Mouse (Mus musculus) right cerebral cortex, adult 2 months (tissue): ENCODE results near the gene Tnk1.

Source experiments
- DNase-seq, 2 experiments: peaks; one replicate each; pipeline ENCODE4 v3.0.0; 2021 to 2022; ENCODE audit warnings: low spot score in 2 of 2

Tnk1 gene

DNA sequence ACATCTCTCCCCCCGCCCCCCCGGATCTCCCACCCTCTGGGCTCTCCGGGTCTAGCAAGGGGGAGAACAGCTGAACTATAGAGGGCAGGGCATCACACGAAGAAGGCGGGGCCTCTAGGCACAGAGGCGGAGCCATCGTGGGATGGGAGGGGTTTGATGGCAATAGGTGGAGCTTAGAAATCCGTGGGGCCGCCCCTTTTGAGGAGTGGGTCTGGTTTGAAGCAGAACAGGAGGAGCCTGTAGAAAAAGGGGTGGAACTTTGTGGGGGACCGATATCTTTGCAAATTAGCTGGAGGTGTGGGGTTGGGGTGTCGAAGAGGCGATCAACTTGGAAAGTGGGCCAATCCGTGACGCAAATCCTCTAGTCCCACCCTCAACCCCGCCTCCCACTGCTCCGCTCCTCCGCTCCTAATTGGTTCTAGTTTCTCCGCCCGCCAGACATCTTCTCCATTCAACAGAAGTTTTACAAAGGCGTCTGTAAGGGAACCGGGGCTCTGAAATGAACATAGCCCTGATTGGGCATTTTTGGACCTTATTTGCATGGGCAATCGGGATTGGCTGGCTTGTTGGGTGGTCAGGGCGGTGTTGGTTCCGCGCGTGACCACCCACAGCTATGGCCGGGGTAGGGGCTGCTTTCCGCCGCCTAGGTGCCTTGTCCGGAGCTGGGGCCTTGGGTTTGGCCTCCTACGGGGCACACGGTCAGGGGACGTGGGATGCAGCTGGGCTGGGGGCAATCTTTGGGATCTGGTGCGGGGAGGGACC is 20.4 kb downstream of the Tnk1 start, which contains the start of gene Tmem256:
Gene Tmem256 (plus strand): TSS at position 563 of the 762 bp plus-strand sequence.
- DNase-seq: peak; percentile 96 to 97

- no peak for DNase-seq
Observed at GRCm38 (mm10) chr11:69837604-69837951, 21.0 kb downstream of the Tnk1 start, which contains the start of gene Nlgn2. TSS of gene Nlgn2 (minus strand) at chr11:69837784.

DNA sequence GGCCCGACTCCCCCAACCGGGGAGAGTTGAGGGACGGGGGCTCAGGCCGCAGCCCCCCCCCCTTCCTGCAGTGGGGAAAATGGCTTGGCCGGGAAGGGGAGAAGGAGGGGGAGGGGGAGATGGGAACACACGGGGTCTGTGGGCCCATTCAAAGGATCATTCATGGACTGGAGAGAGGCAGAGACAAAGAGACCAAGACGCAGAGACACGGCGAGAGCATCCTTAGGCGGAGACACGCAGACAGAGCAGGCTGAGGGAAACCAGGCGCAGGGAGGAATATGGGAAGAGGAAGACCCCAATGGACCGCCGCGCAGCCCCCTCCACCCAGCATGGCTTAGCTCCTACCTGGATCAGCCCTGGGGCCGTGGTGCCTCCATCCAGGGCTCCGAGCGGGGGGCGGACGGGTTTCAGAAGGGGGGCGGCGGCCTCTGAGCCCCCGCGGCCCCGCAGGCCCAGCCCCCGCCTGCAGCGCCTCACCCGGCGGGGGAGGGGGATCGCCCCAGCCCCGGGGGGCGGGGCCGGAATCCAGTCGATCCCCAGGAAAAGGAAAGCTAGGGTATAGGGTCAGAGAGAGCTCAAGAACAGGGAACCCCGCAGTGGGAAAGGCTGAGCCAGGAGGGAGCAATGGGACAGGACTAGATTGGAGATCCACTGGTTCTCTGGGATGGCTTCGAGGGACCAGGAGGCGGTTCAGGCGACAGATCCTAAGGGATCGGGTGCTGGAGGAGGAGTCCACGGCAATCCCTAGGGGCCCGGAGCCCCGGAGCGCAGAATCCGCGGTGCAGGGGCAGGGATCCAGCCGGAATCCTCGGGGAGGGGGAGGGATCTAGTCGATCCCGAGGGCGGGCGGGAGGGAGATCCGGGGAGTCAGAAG is 21.6 kb downstream of the Tnk1 start:
- peak; percentile 48 to 60 for DNase-seq

DNA sequence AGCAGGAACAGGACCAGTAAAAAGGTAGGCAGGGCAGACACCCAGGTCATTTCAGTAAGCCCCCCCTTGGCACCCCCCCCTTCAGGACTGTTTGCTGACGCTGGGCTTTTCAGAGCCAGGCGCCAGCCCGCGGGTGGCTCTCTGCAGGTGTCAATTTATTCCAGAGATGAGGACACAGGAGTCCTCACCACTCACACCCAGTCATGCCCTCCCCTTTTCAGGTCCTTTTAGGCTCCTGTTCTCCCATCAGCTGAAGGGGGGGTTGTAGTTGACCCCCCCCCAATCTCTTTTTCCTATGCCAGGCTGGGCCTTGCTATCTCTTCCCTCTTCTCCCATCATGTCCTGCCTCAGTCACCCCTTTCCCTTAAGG is 22.6 kb downstream of the Tnk1 start:
- no peak for DNase-seq

DNA sequence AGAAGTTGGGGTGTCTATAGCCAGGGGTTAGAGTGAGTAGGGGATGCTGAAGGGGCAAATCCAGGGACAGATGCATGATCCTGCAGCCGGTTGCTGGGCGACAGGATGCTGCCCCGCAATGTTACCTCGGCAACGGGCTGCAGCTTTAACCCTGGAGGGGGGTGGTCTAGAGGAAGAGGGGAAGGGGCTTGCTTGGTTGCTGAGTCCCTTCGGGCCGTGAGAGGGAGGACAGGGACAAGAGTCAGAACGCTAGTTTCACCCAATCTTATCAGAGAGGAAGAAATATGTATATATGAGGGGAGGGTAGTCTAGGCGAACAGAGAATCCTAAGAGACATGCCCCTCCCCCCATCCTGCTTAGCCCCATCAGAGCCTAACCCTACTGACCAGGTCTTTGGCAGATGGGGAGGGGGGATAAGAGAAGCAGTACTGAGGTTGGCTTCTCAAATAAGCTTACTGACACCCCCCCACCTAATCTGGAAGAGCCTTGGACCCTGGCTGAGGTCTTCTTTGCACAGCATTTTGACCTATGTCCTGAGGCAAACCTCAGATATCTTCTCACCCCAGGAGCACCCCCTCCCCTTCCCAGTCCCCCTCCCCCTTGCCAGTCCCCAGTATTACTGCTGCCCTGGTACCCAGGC is 23.1 kb downstream of the Tnk1 start:
- DNase-seq: no peak

DNA sequence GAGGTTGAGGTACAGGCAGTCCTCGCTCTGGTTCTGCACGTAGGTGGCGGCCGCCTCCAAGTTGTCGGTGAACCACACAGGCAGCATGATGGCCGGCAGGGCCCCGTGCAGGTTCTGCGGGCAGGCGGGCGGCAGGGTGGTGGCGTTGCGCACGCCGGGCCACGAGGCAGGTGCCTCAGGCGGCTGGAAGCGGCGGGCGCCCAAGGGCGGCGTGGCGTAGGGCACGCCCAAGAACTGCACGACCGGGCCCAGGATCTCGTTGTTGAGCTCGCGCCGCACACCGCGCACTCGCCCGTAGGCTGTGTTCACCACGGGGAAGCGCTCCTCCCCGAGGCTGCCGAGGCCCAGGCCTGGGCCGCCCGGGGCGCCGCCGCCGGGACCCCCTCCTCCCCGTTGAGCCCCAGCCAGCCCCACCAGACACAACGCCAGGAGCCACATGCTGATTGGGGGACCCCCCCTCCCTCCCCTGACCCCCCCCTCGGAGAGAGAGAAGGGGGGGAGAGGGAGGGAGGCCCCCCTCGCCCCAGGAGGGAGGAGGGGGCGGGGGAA is 24.5 kb downstream of the Tnk1 start:
- DNase-seq: peak; percentile 34

- DNase-seq: no peak
Observed at GRCm38 (mm10) chr11:69833554-69833953, 25.0 kb downstream of the Tnk1 start.

DNA sequence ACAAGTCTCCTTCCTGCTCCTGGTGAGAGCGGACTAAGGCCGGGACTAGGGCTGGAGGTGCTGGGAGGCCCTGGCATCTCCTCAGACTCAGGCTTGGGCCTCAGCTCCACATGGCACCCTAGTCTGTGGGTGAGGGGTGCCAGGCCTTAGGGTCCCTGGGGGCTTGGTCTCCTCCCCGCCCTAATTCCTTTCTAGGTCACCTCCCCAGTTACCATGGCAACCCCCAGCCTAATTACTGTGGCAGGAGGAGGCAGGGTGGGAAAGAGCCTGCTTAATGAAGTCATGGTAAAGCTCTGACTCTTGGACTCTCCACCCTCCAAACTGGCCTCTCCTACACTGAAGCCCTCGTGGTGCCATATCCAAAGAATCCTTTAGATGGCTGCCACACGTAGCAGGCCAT is 29.7 kb downstream of the Tnk1 start:
- no peak for DNase-seq

DNA sequence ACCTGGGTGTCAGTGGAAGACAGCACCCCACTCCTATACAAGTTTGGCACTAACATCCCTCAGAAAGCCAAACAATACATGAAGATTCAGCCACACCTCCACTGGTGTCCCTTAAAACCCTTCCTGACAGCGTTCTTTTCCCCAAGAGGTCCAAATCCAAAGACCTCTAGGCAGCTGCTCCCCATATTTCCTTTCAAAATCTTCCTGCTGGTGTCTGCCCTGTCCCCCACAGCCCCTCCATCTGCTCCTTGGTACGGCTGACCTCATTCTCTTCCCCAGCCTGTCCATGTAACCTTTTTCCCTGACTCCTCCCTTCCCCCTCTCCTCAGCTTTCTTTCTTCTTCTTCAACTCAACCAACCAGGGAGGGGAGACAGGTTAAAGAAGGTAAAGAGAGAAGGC is 35.1 kb downstream of the Tnk1 start:
- DNase-seq: no peak

DNA sequence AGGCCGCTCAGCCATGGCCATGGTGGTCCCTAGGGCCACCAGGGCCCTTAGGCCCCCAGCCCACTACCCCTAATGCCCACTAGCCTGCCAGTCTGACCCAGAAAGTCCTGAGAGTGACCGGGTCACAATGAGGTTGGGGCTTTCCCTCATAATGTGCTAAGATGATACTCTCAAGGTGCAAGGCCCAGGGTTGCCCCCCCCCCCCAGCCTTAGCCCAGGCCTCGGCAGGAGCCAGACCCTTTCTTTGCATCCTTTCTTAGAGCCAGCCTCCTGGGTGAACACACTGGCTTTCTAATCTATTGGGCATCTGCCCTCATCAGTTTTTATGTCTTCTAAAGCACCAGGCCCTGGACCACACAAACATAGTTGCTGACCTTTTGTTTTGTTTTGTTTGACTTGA is 36.5 kb downstream of the Tnk1 start, which contains the start of gene Spem1:
Gene Spem1 (minus strand): TSS at position 101 of the 400 bp plus-strand sequence.
- DNase-seq: no peak

DNA sequence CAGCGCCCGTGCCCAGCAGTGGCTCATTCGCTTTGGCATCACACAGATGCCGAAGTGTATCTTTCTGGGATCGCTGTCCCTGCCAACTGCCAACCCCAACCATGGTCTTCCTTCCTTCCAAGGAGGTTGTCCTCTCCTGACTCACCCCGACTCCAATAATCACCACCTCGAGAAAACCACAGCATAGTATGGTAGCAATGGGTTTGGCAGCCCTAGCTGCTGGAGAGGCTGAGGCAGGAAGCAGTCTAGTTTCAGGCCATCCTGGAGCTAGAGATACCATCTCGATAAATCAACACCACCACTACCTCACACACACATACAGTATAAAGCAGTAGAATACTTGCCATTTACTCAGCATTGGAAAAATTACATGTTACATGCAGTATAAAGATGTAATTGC is 39.7 kb downstream of the Tnk1 start:
- DNase-seq: no peak

- no peak for DNase-seq
Observed at GRCm38 (mm10) chr11:69818365-69818764, 40.2 kb downstream of the Tnk1 start, which contains the start of gene Spem2. TSS of gene Spem2 (minus strand) at chr11:69818465.

DNA sequence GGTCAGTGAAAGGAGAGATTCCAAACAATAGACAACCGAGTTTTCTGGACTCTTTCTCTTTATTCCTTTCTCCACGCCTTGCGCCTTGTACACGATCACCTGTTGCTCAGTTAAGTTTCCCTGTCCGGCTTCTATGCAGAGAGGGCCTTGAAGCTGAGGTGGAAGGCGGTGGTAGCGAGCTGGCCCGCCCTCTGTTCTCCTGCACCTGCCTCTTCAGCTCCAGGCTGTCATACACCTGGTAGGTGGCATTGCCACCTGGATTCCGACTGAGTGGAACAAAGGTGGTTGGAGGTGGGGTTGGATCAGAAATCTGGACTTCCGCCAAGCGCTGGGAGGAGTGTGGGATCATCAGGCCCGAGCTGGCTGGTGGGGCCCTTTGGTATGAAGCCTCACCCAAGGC is 42.0 kb downstream of the Tnk1 start:
- DNase-seq: no peak

DNA sequence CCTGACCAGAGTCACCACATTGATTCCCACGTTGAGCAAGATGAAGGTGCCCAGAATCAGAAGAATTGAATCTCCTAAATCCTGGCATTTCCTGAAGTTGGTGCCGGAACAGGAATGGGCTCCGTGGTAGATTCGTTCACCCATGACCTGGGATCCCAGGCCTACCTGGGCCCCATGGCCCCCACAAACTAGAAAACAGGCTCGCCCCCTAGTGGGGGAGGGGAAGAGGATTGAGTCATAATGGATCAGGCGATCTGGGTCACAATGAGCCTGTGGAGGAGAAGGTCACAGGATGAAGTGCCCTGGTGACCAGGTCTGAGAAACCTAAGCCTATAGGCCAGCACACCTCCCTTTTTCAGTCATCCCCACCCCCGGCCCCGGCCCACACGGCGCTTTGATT is 43.4 kb downstream of the Tnk1 start, which contains the start of gene Gm39566:
Gene Gm39566 (minus strand): TSS at position 144 of the 400 bp plus-strand sequence.
- no peak for DNase-seq

DNA sequence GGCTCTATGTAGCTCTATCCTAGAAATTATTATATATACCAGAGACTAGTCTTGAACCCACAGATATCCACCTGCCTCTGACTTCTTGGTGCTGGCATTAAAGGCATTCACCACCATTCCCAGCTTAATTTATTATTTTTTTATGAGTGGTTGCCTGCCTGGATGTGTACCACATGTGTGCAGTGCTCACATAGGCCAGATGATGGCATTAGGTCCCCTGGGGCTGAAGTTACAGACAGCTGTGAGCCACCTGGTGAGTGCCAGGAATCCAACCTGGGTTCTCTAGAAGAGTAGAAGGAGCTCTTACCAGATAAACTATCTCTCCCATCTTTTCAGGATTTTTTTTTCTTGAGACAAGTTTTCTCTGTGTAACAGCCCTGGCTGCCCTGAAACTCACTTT is 48.2 kb downstream of the Tnk1 start:
- DNase-seq: no peak

DNA sequence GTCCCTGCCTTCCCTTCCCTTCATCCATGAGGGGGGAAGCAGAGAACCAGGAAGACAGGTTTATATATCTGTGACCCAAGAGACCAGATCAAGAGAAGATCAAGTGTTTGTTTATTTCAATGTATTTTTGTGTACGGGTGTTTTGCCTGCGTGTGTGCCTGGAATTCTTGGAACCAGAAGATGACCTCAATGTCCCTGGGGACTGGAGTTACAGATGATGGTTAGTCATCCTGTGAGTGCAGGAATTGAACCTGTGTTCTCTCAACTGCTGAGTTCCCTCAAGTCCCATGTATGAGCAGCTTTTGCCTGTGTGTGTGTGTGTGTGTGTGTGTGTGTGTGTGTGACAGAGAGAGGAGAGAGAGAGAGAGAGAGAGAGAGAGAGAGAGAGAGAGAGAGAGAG is 50.9 kb downstream of the Tnk1 start:
- no peak for DNase-seq

GRCm38 (mm10) chr11:69806378-69806777 is 52.2 kb downstream of the Tnk1 start:
- no peak for DNase-seq

DNA sequence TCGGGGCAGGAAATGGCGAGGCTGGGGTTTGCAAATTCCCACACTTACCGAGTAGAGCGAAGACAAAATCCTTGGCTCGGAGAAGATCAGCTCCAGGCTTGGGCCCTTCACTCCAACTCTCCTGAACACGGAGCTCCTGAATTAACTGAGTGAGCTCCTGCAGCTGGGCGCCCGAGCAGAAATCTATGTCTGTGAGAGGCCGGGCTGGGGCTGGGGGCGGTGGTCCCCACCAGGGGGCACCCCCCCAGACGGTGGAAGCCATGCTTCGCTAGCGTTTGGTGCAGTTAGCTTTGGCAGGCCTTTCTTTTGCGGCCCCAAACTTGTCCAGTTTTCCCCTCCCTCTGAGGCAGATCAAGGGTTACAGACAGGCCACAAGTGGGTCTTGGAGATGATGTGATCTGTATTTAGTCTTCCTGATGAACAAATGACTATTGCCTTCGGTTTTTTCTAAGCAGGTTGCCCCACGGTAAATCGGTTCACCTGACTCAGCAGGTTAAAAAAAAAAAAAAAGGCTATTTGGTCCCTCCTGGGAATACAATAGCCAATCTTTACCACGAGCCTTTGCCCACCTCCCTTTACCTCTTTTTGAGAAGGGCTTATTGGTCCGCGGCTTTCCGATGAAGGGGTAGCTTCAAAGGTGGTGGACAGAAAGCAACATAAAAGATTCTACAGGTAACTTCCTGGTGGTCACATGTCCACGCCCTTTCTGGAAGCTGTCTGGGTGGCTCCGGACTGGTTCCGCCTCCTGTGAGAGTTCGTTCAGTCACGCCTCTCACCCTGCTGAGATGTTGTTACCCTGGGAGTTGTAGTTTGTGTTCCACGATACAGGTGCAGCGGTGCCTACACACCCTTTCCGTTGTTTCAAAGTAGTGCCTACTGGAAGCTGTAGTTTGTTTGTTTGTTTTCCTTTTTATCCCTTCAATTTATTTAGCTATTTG is 53.3 kb downstream of the Tnk1 start, which contains the start of gene Tmem102:
Gene Tmem102 (minus strand): TSS at position 653 of the 938 bp plus-strand sequence.
- DNase-seq: no peak

GRCm38 (mm10) chr11:69804652-69804940 is 53.9 kb downstream of the Tnk1 start:
- DNase-seq: no peak

DNA sequence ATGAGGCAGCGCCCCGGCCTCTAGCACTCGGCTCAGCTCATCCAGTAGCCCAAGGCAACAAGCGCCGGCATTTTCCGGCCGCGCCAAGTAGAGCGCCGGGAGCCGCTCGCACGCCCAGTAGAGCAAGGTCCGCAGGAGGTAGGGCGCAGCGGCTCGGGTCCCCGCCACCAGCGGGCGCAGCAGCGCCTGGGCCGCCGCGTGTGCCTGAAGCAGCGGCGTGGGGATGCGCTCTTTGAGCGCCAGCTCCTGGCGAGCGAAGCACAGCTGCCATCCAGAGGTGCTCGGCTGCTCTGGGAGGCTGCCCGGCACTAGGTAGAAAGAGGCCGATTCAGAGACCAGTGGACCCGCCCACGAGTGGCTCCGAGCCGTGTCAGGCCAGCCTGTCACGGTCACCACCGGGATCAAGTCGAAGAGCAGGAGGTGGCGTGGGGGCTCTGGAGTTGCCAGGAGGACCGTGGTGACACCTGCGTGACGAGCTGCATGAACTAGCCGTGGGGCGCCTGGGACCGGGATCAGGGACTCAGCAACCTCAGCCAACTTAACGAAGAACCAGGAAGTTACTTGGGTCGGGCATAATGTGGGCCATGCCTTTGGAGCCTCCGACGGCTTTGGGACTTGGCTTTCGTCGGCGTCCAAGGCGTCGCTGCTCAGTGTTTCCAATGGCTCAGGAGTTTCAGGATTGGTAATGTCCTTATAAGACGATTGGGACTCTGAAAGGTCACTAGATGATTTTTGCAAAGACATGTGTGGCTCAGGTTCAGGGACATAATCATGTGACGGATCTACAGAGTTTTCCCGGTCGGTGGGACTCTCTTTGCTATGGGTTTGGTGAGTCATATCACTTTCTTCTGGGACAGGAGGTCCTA is 54.5 kb downstream of the Tnk1 start:
- peak; percentile 60 to 69 for DNase-seq
